Mouse (Mus musculus) G1E (cell line): Measurements from ENCODE around the gene Urb1. TPM values are rescaled to one million over a fixed set of nuclear protein-coding genes. Genes with fewer than 3 reads are reported as not detected.
"Not testable (repeated sequence)": the region's sequence is repeated elsewhere in the genome, so short reads cannot be mapped to it uniquely, and the experiment has no call there.

Experiments used
- ATAC-seq: 2 replicates; pipeline ENCODE4 v1.8.0; 2016; ENCODE audit warnings: mild to moderate bottlenecking; ENCODE audit not compliant: insufficient number of reproducible peaks, poor library complexity, low FRiP score, severe bottlenecking; ENCODE audit errors: extremely low read depth
- DNase-seq: peaks from one replicate; pipeline ENCODE4 v3.0.0; 2012; ENCODE audit warnings: low spot score
- H3K27me3 ChIP-seq: 2 replicates; pipeline ENCODE4 v1.6.1; 2012; ENCODE audit warnings: mild to moderate bottlenecking, low read length, inconsistent platforms; ENCODE audit not compliant: insufficient read depth
- H3K36me3 ChIP-seq: replicated peaks from 2 replicates; pipeline ENCODE3; 2012; ENCODE audit warnings: mild to moderate bottlenecking, inconsistent platforms
- H3K4me1 ChIP-seq: 2 replicates; pipeline ENCODE4 v1.6.1; 2012; ENCODE audit warnings: low read depth, low read length, inconsistent platforms, mixed read lengths; ENCODE audit not compliant: insufficient read depth
- H3K4me3 ChIP-seq: 2 replicates; pipeline ENCODE4 v1.5.1; 2012; ENCODE audit warnings: low read depth, mild to moderate bottlenecking, inconsistent platforms, low read length, moderate library complexity, mixed read lengths
- H3K9me3 ChIP-seq: replicated peaks from 2 replicates; pipeline ENCODE4 v1.6.1; 2012; ENCODE audit warnings: inconsistent platforms
- CTCF ChIP-seq: IDR thresholded peaks from 2 replicates; pipeline ENCODE4 v1.5.1; 2012; ENCODE audit warnings: low read depth, low read length, inconsistent platforms, mixed read lengths
- GATA1 ChIP-seq: IDR thresholded peaks from 2 replicates; pipeline ENCODE4 v1.6.1; 2012; ENCODE audit warnings: borderline replicate concordance, low read length, inconsistent platforms, mixed read lengths
- GATA2 ChIP-seq: IDR thresholded peaks from 2 replicates; pipeline ENCODE4 v1.6.1; 2012; ENCODE audit warnings: low read depth, low read length, inconsistent platforms, borderline replicate concordance
- POLR2AphosphoS5 ChIP-seq: IDR thresholded peaks from 2 replicates; pipeline ENCODE4 v1.6.1; 2012; ENCODE audit warnings: low read depth, low read length, inconsistent platforms; ENCODE audit not compliant: insufficient replicate concordance
- TAL1 ChIP-seq: conservative IDR thresholded peaks from 2 replicates; pipeline ENCODE4 v1.6.1; 2012; ENCODE audit warnings: low read depth, low read length, inconsistent platforms, mixed read lengths
- polyA plus RNA-seq: library from polyadenylated mRNA; stranded (reverse); fragments of >175 nt; gene quantifications from 2 replicates; pipeline ENCODE4 v1.2.3, GENCODE M21; 2012
- total RNA-seq, 2 experiments: library from RNA; stranded (forward) in 1 of 2; stranded (reverse) in 1 of 2; fragments of 200-1000 nt in 1 of 2; fragments of >200 nt in 1 of 2; fragmentation: Nextera tagmentation in 1 of 2; gene quantifications; 2 replicates each; pipeline ENCODE4 v1.2.3; 2014 to 2017

Gene Urb1
- total and polyA plus RNA-seq, 3 experiments, result 9.8 to 24.2 (median 10.9) TPM

GRCm38 (mm10) chr16:90826457-90826856, 16.2 kb upstream of the Urb1 start, which contains the start of gene Eva1c:
Gene Eva1c (plus strand): TSS chr16:90826719.
- H3K4me1 ChIP-seq, result no peaks in the 10 kb centered on the region
- DNase-seq, result no peak

GRCm38 (mm10) chr16:90826041-90826440, 15.8 kb upstream of the Urb1 start:
- Histone ChIP-seq H3K4me1 (no peaks in the 10 kb centered on the region), H3K27me3 (peaks cover 36% of the 10 kb centered on the region), H3K36me3 (no peaks in the 10 kb centered on the region), H3K4me3 (no peak overlapping the region), H3K9me3 (peaks cover 5% of the 10 kb centered on the region)
- TF ChIP-seq GATA1 (no peak), POLR2AphosphoS5 (no peak), GATA2 (no peak), TAL1 (no peak), CTCF (no peak)
- no peak for DNase-seq
- ATAC-seq, result no peak

More at GRCm38 (mm10) chr16:90826457-90826856, 16.2 kb upstream of the Urb1 start, which contains the start of gene Eva1c:
- Histone ChIP-seq H3K27me3 (peaks cover 39% of the 10 kb centered on the region), H3K36me3 (no peaks in the 10 kb centered on the region), H3K9me3 (peaks cover 8% of the 10 kb centered on the region), H3K4me3 (no peak within 1 kb of the TSS)
- no peak for ATAC-seq
- TF ChIP-seq GATA1, result no peak
- TF ChIP-seq CTCF, result no peak
- no peak for TF ChIP-seq POLR2AphosphoS5
- TF ChIP-seq GATA2, result no peak
- TF ChIP-seq TAL1, result no peak

- H3K4me1 ChIP-seq, result not testable (repeated sequence)
Measured at GRCm38 (mm10) chr16:90823986-90824385, 13.8 kb upstream of the Urb1 start.

GRCm38 (mm10) chr16:90822981-90823380, 12.8 kb upstream of the Urb1 start:
- no peaks in the 10 kb centered on the region for H3K36me3 ChIP-seq
- H3K4me1 ChIP-seq, result no peaks in the 10 kb centered on the region
- H3K27me3 ChIP-seq, result peaks cover 26% of the 10 kb centered on the region
- DNase-seq (no peak), ATAC-seq (no peak)
- no peak overlapping the region for H3K4me3 ChIP-seq
- H3K9me3 ChIP-seq, result no peaks in the 10 kb centered on the region
- TF ChIP-seq TAL1 (no peak), GATA2 (no peak), GATA1 (no peak), CTCF (no peak), POLR2AphosphoS5 (no peak)

More at GRCm38 (mm10) chr16:90823986-90824385, 13.8 kb upstream of the Urb1 start:
- H3K27me3 ChIP-seq, result peaks cover 23% of the 10 kb centered on the region
- H3K9me3 ChIP-seq, H3K4me3 ChIP-seq, H3K36me3 ChIP-seq, DNase-seq, ATAC-seq: not testable (repeated sequence)

- Histone ChIP-seq H3K9me3 (no peaks in the 10 kb centered on the region), H3K4me1 (no peaks in the 10 kb centered on the region), H3K36me3 (no peaks in the 10 kb centered on the region), H3K4me3 (no peak overlapping the region), H3K27me3 (peaks cover 24% of the 10 kb centered on the region)
- TF ChIP-seq TAL1, result no peak
- no peak for TF ChIP-seq GATA1
- no peak for TF ChIP-seq GATA2
- no peak for TF ChIP-seq POLR2AphosphoS5
- TF ChIP-seq CTCF, result no peak
- DNase-seq (no peak), ATAC-seq (no peak)
Measured at GRCm38 (mm10) chr16:90822284-90822935, 12.2 kb upstream of the Urb1 start.

- Histone ChIP-seq H3K4me1 (peaks cover 5% of the 10 kb centered on the region; the same call in 1 of the 2 replicates), H3K4me3 (no peak overlapping the region), H3K27me3 (peaks cover 24% of the 10 kb centered on the region), H3K36me3 (no peaks in the 10 kb centered on the region), H3K9me3 (no peaks in the 10 kb centered on the region)
- ATAC-seq, result no peak
- TF ChIP-seq CTCF, result no peak
- TF ChIP-seq TAL1, result no peak
- TF ChIP-seq POLR2AphosphoS5, result no peak
- no peak for TF ChIP-seq GATA1
- TF ChIP-seq GATA2, result no peak
- no peak for DNase-seq
Measured at GRCm38 (mm10) chr16:90821046-90821697, 11.0 kb upstream of the Urb1 start.

GRCm38 (mm10) chr16:90820326-90820725, 10.1 kb upstream of the Urb1 start:
- Histone ChIP-seq H3K4me3 (no peak overlapping the region), H3K36me3 (no peaks in the 10 kb centered on the region), H3K9me3 (no peaks in the 10 kb centered on the region), H3K4me1 (peaks cover 5% of the 10 kb centered on the region; the same call in 1 of the 2 replicates), H3K27me3 (peaks cover 28% of the 10 kb centered on the region)
- DNase-seq, result no peak
- no peak for ATAC-seq
- TF ChIP-seq TAL1 (no peak), GATA2 (no peak), CTCF (no peak), POLR2AphosphoS5 (no peak), GATA1 (no peak)
